Mouse (Mus musculus): ENCODE measurements around the gene Faap20.

The Faap20 gene

DNA sequence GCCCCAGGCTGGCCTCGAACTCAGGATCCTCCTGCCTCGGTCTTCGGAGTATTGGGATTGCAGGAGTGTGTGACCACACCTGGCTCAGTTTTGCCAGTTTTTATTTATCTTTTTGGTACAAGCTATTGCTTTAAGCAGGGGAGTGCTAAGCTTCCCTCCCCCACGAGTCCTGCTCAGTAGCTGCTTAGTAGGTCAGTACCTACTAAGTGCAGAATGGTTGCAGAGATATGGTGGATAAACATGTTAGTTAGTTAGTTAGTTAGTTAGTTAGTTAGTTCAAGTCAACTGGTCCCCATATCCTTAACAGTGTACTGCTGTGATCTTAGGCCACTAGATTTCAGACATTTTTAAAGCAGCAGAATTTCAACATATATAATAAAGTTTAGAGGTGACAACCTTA lies 36.5 kb downstream of the Faap20 start:
- no peak for DNase-seq (ENCODE audit: low spot score)

DNA sequence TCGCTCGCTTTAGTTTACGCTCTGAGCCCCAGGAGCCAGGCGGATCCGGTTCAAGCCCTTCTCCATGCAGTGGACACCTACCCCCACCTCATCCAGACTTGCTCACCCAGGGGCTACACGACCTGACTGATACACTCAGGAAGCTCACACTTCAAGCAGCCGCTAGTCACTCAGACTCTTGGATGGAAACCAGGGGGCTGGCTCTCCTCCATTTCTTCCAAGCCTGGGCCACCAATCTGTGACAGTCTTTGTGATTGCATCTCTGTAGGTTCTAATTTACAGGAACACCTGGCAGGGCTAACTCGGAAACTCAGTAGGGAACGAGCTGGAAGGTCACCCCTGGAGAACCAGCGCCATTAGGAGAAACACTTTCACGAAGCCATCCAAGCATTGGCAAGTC lies 38.1 kb downstream of the Faap20 start:
- DNase-seq (ENCODE audit: low spot score): no peak

DNA sequence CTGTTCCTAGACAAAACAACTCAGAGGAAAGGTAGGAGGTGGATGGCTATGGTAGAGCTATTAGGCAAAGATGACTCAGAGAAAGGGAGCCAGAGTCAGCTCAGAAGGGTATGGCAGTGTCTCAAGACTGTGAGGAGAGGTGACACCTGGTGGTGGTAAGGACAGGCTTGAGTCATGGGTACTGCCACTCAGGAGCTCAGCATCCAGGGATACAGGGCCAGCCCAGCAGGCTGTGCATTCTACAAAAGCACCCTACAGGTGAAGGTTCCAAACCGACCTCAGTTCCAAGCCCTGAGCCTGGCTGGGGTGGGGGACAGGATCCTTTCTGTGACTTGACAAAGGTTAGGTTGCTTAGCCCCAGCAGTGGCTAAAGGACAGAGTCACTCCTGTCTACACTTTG lies 39.0 kb downstream of the Faap20 start:
- no peak for DNase-seq (ENCODE audit: low spot score)

DNA sequence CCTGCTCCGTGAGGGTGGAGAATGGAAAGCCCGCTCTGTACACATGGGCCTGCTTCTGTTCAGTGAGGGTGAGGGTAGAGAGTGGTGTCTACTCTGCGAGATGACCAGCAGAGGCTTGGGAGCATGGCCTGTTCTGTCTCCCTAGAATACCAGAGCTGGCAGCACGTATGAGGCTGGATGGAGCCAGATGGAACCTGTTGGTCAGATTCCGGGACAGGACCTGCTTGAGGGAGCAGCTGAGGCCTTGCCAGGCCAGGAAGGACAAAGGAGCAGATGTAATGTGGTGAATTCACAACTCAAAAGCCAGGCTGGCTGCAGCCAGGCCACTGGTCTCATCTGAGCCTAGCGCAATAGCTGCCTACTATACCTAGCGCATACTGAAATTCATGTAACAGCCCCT lies 40.4 kb downstream of the Faap20 start:
- DNase-seq (ENCODE audit: low spot score): no peak

DNA sequence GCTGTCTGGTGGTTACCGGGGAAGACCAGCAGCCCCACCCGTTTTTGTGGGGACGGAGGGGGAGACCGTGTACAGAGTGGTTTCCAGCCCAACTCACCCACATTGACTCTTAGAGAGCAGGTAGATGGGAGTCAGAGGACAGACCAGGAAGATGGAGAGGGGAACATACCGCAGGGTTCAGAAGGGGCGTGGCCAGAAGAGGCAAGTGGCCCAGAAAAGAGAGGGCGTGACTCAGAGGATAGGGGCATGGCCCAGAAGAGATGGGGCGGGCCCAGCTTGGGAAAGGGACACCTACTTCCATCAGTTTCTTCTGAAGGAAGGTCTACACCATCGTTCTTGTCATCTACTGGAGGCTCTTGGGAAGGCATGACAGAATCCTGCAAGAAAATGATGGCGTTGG lies 43.3 kb downstream of the Faap20 start:
- DNase-seq (ENCODE audit: low spot score): no peak

GRCm38 (mm10) chr4:155294381-155294780 lies 44.8 kb downstream of the Faap20 start:
- DNase-seq (ENCODE audit: low spot score): no peak

GRCm38 (mm10) chr4:155295026-155295590 lies 45.5 kb downstream of the Faap20 start:
- no peak for DNase-seq (ENCODE audit: low spot score)

GRCm38 (mm10) chr4:155295996-155296395 lies 46.4 kb downstream of the Faap20 start:
- DNase-seq (ENCODE audit: low spot score): no peak

- peak; percentile 24 for DNase-seq (ENCODE audit: low spot score)
Observed at GRCm38 (mm10) chr4:155297057-155297456, 47.5 kb downstream of the Faap20 start.

DNA sequence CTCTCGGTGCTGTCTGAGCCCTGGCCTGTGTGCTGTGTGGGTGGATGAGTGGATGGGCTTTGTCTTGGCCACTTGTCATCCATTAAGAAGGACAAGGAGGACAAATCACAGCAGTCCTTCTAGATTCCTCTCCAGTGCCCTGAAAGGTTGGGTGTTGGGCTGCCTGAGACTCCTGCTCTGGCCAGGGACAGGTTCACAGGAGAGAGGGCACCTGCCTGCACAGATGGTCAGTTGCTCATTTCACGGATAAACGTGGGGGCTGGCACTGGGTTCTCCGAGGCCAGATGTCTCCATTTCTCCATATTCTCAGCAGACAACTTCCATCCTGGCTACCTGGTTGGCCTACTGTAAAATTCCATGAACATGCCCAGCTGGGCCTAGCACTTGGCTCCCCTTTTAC lies 49.2 kb downstream of the Faap20 start:
- no peak for DNase-seq (ENCODE audit: low spot score)

DNA sequence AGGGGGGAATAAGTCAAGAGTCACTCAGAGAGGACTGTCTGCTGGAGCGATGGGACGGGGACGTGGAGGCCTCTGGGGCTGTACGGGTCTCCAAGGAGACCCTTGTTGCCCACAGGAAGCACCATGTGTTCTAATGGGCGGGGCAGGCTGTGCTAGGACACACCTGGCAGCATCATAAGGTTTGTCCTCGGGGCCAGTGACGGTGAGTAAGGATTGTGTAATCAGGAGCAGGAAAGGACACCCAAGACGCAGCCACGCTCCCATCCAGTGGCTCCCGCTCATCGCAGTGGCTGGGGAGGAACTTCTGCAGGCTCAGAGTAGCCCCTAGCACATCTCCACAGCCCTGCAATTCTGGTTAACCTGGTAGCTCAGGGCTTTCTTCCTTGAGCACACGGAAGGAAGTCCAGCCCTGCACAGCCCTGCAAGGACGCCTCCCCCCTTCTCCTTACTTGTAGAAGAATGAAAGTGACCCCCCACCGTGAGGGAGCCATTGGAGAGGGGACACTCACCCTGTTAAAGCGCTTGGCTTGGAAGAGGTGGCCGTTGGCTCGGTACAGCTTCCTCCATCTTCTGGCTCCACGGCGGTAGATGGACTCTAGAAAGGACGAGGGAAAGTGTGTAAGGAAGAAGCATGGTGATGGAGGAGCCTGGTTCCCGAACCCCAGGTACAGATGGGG lies 51.0 kb downstream of the Faap20 start:
- DNase-seq (ENCODE audit: low spot score): peak; percentile 22

GRCm38 (mm10) chr4:155301098-155301447 lies 51.5 kb downstream of the Faap20 start:
- DNase-seq (ENCODE audit: low spot score): no peak

DNA sequence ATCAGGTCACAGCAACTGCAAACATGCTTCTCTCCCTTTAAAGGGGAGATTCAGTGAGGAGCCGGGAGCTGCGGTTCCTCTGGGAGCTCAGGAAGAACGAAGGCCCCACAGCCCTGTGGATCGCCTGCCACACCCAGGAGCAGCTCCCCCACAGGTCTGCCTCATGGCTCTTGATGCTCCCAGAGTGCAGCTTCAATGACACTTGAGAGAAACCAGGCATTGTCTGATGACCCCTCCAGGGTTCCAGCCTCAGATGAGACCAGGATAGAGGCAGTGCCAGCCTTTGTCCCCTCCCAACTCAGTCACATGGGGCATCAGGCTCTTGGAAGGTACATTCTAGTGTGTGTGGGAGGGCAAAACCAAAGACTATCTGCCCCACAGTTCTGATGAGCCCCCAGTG lies 52.4 kb downstream of the Faap20 start:
- no peak for DNase-seq (ENCODE audit: low spot score)

DNA sequence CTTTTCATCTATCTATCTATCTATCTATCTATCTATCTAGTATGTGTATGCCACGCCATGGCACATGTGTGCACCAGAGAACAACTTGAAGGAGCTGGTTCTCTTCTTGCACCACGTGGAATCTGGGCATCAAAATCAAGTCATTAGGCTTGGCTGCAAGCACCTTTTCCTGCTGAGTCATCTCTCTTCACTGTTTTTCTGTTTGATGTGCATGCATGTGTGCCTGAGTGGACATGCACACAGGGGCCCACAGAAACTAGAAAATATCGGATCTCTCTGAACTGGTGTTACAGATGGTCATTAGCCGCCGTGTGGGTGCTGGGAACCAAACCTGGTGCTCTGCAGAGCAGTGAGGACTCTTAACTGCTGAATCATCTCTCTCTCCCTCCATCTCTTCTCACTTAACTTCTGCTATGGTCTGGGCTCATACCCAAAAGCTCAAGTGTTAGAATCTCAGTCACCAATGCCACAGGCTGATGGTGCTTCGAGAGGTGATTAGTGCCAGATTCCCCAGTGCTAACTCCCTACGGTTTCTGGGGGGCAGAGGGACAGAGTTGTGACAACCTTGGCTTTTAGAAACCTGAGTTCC lies 55.0 kb downstream of the Faap20 start:
- DNase-seq (ENCODE audit: low spot score): no peak

- DNase-seq (ENCODE audit: low spot score): no peak
Observed at GRCm38 (mm10) chr4:155305531-155306031, 56.0 kb downstream of the Faap20 start.
